Mouse (Mus musculus) heart, embryonic 16.5 days (tissue): ENCODE measurements around the gene Sft2d2. TPM values are rescaled to one million over a fixed set of nuclear protein-coding genes. Genes with fewer than 3 reads are reported as not detected.

Experiments used
- ATAC-seq: fragments of 200-750 bp; cut with Nextera tagmentation; replicated peaks from 2 replicates; pipeline ENCODE4 v1.8.0; 2017; ENCODE audit warnings: moderate number of reproducible peaks; ENCODE audit not compliant: insufficient read depth, low FRiP score; ENCODE audit errors: extremely low read depth
- H3K27ac ChIP-seq: fragments of 300-500 bp; sonication (generic); 2 replicates; pipeline ENCODE4 v1.5.1; 2014; ENCODE audit warnings: mild to moderate bottlenecking, low read length, control low read depth, moderate library complexity
- H3K27me3 ChIP-seq: fragments of 300-500 bp; sonication (generic); 2 replicates; pipeline ENCODE4 v1.6.1; 2014; ENCODE audit warnings: low read length, mixed read lengths; ENCODE audit not compliant: control insufficient read depth, insufficient read depth
- H3K36me3 ChIP-seq: fragments of 300-500 bp; sonication (generic); 2 replicates; pipeline ENCODE4 v1.6.1; 2014; ENCODE audit not compliant: control insufficient read depth, insufficient read depth
- H3K4me1 ChIP-seq: fragments of 300-500 bp; sonication (generic); 2 replicates; pipeline ENCODE4 v1.6.1; 2014; ENCODE audit warnings: low read length, mixed read lengths; ENCODE audit not compliant: control insufficient read depth, insufficient read depth
- H3K4me2 ChIP-seq: fragments of 300-500 bp; sonication (generic); 2 replicates; pipeline ENCODE4 v1.6.1; 2014; ENCODE audit warnings: low read depth, mild to moderate bottlenecking, control low read depth, low read length
- H3K4me3 ChIP-seq: fragments of 300-500 bp; sonication (generic); 2 replicates; pipeline ENCODE4 v1.5.1; 2014; ENCODE audit warnings: mild to moderate bottlenecking, control low read depth, low read length
- H3K9ac ChIP-seq: fragments of 300-500 bp; sonication (generic); 2 replicates; pipeline ENCODE4 v1.6.1; 2014; ENCODE audit warnings: low read length, control low read depth
- H3K9me3 ChIP-seq: fragments of 300-500 bp; sonication (generic); replicated peaks from 2 replicates; pipeline ENCODE4 v1.6.1; 2016; ENCODE audit warnings: low read length; ENCODE audit not compliant: control insufficient read depth
- WGBS: fragments of 180-500 bp; shearing (Covaris S2); extraction: QIAGEN DNeasy Blood & Tissue Kit; methylation state at CpG from one replicate; pipeline ENCODE4 v1.1.7; 2014; 5-methylcytosine and 5-hydroxymethylcytosine counted together
- polyA plus RNA-seq: library from polyadenylated mRNA; unstranded; fragments of >200 nt; fragmentation: Nextera tagmentation; extraction: Ambion mirVana; gene quantifications from 2 replicates; pipeline ENCODE4 v1.2.1, GENCODE M21; 2015

The Sft2d2 gene
- polyA plus RNA-seq, 1 experiment from 2014 or later: 19.2 TPM

- Histone ChIP-seq H3K9ac (no peak overlapping the region), H3K4me1 (peaks cover 3% of the 10 kb centered on the region; the same call in 1 of the 2 replicates), H3K9me3 (no peaks in the 10 kb centered on the region), H3K4me3 (no peak overlapping the region), H3K36me3 (no peaks in the 10 kb centered on the region), H3K27me3 (no peaks in the 10 kb centered on the region), H3K27ac (no peak overlapping the region), H3K4me2 (no peak overlapping the region)
- no peak for ATAC-seq
- 69% methylated on average over 14 of the region's 14 CpGs for WGBS
These were observed 61.9 kb downstream of the Sft2d2 start for GRCm38 (mm10) chr1:165132187-165132877.

- 64% methylated on average over 5 of the region's 5 CpGs for WGBS
- peaks cover 3% of the 10 kb centered on the region; the same call in 1 of the 2 replicates for H3K4me1 ChIP-seq
- no peak overlapping the region for H3K27ac ChIP-seq
- H3K4me3 ChIP-seq: no peak overlapping the region
- no peaks in the 10 kb centered on the region for H3K36me3 ChIP-seq
- H3K9me3 ChIP-seq: no peaks in the 10 kb centered on the region
- no peaks in the 10 kb centered on the region for H3K27me3 ChIP-seq
- no peak overlapping the region for H3K9ac ChIP-seq
- no peak overlapping the region for H3K4me2 ChIP-seq
- ATAC-seq: no peak
These were observed 64.7 kb downstream of the Sft2d2 start for GRCm38 (mm10) chr1:165129573-165129972.

Other genes starting within 250 kb of the Sft2d2 start
- gene Tbx19, start 33.7 kb downstream of the Sft2d2 start, polyA plus RNA-seq: 0.09 and 0.53 TPM in 2 replicates
- gene Tiprl, start 42.6 kb upstream of the Sft2d2 start, polyA plus RNA-seq: 93.4 and 94.0 TPM in 2 replicates
- gene Gpr161, start 101.4 kb upstream of the Sft2d2 start, polyA plus RNA-seq: 0.55 and 0.59 TPM in 2 replicates